Mouse (Mus musculus) monocyte, adult 2 months (primary cell): ENCODE results near the gene Fxyd1.

Experiments used
- DNase-seq, 2 experiments: peaks; one replicate each; pipeline ENCODE4 v3.0.0; 2022; ENCODE audit warnings: low spot score in 2 of 2, low read depth in 1 of 2

The Fxyd1 gene

GRCm38 (mm10) chr7:31052636-31053434 lies 4.2 kb downstream of the Fxyd1 start:
- DNase-seq: no peak

- no peak for DNase-seq
These were observed 4.8 kb downstream of the Fxyd1 start for GRCm38 (mm10) chr7:31052251-31052635.

- DNase-seq: no peak
These were observed 5.5 kb downstream of the Fxyd1 start, which contains the start of gene Fxyd7 for GRCm38 (mm10) chr7:31051321-31052021. TSS of gene Fxyd7 (minus strand) at chr7:31051467.

GRCm38 (mm10) chr7:31050921-31051320 lies 6.1 kb downstream of the Fxyd1 start:
- no peak for DNase-seq

- DNase-seq: no peak
These were observed 6.5 kb downstream of the Fxyd1 start for GRCm38 (mm10) chr7:31050487-31050886.

- no peak for DNase-seq
These were observed 7.1 kb downstream of the Fxyd1 start for GRCm38 (mm10) chr7:31049846-31050281.

- DNase-seq: no peak
These were observed 7.7 kb downstream of the Fxyd1 start for GRCm38 (mm10) chr7:31049135-31049845.

- no peak for DNase-seq
These were observed 14.5 kb downstream of the Fxyd1 start, which contains the start of gene Fxyd5 for GRCm38 (mm10) chr7:31042431-31042910. TSS of gene Fxyd5 (minus strand) at chr7:31042481.

GRCm38 (mm10) chr7:31041662-31042315 lies 15.2 kb downstream of the Fxyd1 start:
- peak; percentile 56 to 76 for DNase-seq

- no peak for DNase-seq
These were observed 16.0 kb downstream of the Fxyd1 start for GRCm38 (mm10) chr7:31041023-31041407.

GRCm38 (mm10) chr7:31040281-31041022 lies 16.5 kb downstream of the Fxyd1 start:
- DNase-seq: no peak

- no peak for DNase-seq
These were observed 18.0 kb downstream of the Fxyd1 start for GRCm38 (mm10) chr7:31039011-31039410.

- DNase-seq: no peak
These were observed 19.3 kb downstream of the Fxyd1 start for GRCm38 (mm10) chr7:31037675-31038074.

- peak in 1 of 2 experiments; percentile 44 for DNase-seq
These were observed 20.1 kb downstream of the Fxyd1 start for GRCm38 (mm10) chr7:31036917-31037316.

GRCm38 (mm10) chr7:31035291-31035690 lies 21.7 kb downstream of the Fxyd1 start:
- no peak for DNase-seq

- no peak for DNase-seq
These were observed 22.2 kb downstream of the Fxyd1 start for GRCm38 (mm10) chr7:31034789-31035188.

- peak in 1 of 2 experiments; percentile 57 for DNase-seq
These were observed 23.4 kb downstream of the Fxyd1 start for GRCm38 (mm10) chr7:31033409-31034165.

GRCm38 (mm10) chr7:31031731-31032130 lies 25.3 kb downstream of the Fxyd1 start:
- no peak for DNase-seq

GRCm38 (mm10) chr7:31030717-31031116 lies 26.3 kb downstream of the Fxyd1 start:
- DNase-seq: no peak
